Mouse (Mus musculus): Measurements from ENCODE around the gene Gnl2.

Gene Gnl2

GRCm38 (mm10) chr4:125015806-125016635 lies at the start of gene Gnl2:
Gene Gnl2 (plus strand): TSS chr4:125016585.
- DNase-seq (ENCODE audit: low spot score), result no peak

DNA sequence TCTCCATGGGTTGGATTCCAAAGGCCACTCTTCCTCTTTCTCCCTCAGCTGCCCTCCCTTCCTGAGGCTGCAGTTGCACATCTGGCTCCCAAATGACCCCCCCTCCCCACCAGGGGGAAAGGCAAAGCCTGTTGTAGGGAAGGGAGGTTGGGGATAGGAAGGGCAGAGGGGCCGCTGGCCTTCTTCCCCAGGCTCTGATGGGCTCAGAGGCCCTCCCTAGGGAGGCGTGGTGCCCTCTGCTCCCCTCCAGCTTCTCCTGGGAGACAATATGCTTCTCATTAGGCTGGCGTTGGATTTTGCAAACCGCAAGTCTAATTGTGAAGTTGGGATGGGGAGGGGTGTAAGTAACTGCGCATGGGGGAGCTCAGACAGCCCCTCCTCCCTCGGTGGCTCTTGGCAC lies 47.7 kb upstream of the Gnl2 start:
- DNase-seq (ENCODE audit: low spot score), result no peak

DNA sequence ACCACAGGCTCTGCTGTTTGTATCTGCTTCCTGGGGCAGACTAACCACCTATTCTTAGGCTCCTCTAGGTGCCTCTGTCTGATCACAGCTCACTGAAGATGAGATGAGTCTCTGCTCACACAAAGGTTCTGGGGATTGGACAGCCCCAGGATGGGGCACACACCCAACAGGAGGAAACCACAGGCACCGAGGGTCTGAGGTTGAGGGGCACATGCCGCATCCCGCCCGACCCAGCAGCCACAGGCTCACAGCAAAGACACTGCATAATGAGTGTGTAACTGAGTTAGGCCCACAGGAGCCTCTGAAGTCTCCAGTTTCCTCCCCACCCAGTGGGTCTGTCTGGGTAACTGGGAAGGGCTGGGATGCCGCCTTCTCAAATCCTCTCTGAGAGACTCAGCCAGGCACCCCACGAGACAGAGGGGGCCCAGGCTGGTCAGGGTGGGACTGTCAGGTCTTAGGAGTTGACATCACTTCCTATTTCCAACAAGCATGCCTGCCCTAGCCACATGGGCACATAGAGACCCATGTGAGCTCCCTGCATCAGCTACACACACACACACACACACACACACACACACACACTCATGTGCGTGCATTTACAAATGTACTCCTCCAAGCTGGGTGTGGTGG lies 47.1 kb upstream of the Gnl2 start:
- no peak for DNase-seq (ENCODE audit: low spot score)

DNA sequence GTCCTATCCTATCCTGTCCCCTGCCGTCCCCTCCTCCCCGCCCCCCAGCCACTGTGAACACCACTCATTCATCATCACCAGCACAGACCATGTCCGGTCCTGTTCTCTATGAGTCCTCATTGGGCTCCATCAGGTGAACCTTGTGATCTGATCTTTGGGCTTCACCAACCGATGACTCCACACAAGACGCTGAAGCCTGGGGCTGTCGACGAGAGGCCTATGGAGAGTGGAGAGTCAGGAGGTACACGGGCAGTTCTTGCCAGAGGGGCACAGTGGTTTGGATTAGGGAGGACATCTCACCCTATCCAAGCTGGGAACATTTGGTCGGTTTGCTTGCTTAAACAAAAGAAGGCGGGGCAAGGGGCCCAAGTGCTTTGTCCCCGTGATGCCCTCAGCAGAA lies 46.2 kb upstream of the Gnl2 start:
- no peak for DNase-seq (ENCODE audit: low spot score)

DNA sequence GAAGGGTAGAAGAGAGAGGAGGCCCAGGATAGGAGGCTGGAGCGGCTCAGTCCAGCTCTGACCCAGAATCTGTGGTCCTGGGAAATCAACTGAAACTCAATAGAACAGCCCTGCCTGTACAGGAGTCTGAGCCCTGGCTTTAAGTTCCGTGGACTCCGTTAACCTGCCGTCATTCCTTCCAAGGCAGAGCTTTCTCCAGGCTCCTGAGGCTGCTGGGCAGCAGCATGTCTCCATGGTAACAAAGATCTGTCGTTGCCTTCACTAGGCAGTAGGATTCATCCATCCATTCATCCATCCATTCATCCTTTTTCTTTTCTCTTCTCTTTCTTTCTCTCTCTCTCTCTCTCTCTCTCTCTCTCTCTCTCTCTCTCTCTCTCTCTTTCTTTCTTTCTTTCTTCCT lies 45.7 kb upstream of the Gnl2 start:
- DNase-seq (ENCODE audit: low spot score), result no peak

GRCm38 (mm10) chr4:124971094-124971493 lies 45.3 kb upstream of the Gnl2 start:
- no peak for DNase-seq (ENCODE audit: low spot score)

GRCm38 (mm10) chr4:124972316-124972715 lies 44.1 kb upstream of the Gnl2 start:
- no peak for DNase-seq (ENCODE audit: low spot score)

DNA sequence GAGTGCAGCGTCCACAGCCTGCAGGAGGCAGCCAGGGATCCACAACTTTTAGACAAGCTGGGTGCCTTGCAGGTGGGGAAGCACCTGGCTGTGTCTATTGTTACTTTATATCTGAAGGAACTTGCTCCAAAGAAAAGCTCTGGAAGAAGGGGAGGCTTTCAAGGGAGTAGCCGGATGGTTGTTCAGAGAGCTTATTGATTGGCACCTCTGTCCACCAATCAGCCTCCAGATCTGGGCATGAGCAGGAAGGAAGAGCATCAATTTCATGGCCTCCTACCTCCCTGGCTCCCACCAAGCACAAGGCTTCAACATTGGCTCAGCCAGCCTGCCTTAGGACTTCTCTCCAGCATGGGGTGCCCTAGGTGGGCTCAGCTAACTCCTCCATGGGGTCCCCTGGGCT lies 43.1 kb upstream of the Gnl2 start:
- no peak for DNase-seq (ENCODE audit: low spot score)

DNA sequence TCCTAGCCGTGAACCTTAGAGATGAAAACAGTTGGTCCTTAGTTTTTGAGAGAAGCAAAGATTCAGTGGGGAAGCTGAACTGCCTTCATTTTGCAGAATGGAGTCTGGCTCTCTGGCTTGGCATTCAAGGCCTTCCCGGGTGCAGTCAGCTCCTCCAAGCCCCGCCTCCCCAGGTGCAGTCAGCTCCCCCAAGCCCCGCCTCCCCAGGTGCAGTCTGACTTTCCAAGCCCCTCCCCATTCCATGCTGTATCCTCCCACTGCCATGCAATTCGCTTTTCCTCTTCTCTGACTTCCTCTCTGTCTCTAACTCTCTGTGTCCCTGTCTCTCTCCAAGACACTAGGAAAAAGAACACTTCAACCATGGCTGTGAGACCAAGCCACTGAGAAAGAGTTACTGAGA lies 38.2 kb upstream of the Gnl2 start:
- DNase-seq (ENCODE audit: low spot score), result no peak

GRCm38 (mm10) chr4:124983893-124984526 lies 32.4 kb upstream of the Gnl2 start:
- DNase-seq (ENCODE audit: low spot score), result peak; percentile 64

DNA sequence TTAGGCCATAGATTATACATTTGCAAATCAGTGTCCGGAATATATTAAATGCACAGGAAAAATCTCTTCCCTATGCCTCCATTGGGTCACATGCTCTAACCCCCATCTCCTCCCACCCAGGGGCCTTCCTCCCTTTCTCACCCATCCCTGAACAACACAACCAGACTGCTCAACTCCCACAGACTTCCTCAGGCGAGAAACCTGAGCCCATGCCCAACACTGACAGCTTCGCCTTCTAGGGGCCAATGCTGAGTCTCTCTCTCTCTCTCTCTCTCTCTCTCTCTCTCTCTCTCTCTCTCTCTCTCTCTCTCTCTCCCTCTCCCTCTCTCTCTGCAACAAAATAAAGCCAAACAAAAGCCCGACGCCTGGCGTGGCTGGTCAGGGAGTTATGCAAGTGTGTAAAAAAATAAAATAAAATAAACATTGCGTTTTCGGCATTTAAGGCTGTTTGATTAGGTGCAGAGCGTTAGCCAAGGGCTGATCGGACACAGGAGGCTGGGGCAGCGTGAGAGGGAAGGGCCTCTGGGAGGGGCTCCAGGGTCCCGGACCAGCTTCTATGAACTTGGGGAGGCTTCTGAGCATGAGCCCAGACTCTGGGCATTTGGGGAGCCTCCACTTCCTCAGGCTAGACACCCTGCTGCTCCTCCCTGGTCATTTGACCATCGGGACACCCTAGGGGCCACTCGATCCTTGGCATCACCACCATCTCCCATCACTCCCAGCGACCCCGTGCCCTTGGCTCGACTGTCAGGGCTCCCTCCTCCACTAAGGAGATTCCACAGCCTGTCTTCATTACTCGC lies 31.3 kb upstream of the Gnl2 start:
- DNase-seq (ENCODE audit: low spot score), result no peak

- no peak for DNase-seq (ENCODE audit: low spot score)
Measured at GRCm38 (mm10) chr4:124985671-124986602, 30.4 kb upstream of the Gnl2 start, which contains the start of gene Rspo1. Gene Rspo1 (plus strand): TSS chr4:124986430.

DNA sequence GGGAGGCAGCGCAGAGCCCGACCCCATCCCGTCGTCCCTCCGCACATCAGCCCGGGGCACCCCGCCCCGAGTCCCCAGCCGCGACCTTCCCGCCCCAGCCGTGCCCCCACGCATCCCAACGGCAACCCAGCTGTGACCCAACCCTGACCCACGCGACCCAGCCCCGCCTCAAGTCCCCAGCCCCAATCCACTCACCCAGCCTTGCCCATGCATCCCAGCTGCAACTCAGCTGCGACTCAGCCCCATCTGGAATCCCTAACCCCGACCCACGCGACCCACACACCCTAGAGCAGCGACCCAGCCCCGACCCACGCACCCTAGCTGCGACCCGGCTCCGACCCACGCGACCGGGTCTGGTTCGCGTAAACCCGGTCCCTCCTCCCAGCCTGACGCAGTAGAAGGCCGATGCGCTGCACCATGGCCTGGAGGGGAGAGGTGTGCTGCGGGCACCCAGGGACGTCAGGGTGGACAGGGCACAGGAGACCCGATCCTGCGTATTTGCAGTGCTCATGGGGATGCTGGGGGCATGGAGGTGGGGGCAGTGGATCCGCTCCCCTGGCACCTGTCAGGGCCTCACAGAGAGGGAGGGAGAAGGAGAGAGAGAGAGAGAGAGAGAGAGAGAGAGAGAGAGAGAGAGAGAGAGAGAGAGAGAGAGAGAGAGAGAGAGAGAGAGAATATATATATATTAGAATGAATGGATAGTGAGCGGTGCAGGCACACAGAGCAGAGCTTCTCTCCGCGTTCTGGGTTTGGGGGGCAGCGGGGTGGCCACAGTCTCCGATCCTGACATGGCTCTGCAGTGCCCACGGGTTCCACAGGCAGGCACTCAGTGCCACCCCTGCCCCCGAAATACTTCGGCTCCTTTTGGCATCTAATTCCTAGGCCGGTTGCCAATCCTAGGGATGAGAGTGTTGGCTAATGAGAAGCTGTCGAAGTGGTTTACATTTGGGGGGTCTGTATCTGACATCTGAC lies 29.4 kb upstream of the Gnl2 start:
- DNase-seq (ENCODE audit: low spot score), result no peak

GRCm38 (mm10) chr4:124987711-124988097 lies 28.7 kb upstream of the Gnl2 start:
- no peak for DNase-seq (ENCODE audit: low spot score)

- DNase-seq (ENCODE audit: low spot score), result no peak
Measured at GRCm38 (mm10) chr4:124988382-124988781, 28.0 kb upstream of the Gnl2 start.

GRCm38 (mm10) chr4:124989787-124990253 lies 26.6 kb upstream of the Gnl2 start:
- DNase-seq (ENCODE audit: low spot score), result no peak

DNA sequence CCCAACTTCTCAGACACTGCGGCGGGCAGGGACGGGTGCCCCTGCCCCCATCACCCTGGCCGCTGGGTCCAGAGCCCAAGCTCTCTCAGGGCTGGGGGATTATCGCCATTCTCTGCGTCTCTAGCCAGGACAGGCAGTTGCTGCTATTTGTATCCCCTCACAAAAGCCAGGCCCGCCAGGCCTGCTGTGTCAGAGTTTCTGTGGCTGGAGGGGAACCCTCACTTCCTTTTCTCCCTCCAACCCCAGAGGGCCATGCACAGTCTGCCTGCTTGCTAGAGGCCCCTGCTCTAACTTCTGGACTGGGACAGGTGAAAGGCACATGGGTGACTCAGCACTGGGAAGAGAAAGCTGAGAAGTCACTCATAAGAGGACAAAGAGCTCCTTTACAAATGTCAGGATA lies 26.1 kb upstream of the Gnl2 start:
- DNase-seq (ENCODE audit: low spot score), result no peak

GRCm38 (mm10) chr4:124997479-124998147 lies 18.8 kb upstream of the Gnl2 start:
- DNase-seq (ENCODE audit: low spot score), result no peak

DNA sequence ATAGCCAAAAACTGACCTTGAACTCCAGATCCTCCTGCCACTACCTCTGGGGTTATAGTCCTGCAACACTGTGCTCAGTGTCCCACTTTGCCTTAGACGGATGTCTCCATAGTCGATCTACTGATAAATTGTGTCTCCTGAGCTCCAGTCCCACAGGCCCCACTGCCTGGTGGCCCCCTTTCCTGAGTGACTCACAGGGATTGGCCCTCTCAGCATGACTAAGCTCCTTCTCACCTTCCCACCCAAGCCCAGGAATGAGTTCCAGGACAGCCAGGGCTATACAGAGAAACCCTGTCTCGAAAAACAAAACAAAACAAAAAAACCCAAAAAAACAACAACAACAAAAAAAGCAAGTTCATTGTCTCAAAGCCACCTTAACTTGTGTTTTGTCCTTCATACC lies 16.8 kb upstream of the Gnl2 start:
- DNase-seq (ENCODE audit: low spot score), result no peak

All from retina, embryonic 14.5 days (tissue).